Mouse (Mus musculus) olfactory bulb, adult 2 months (tissue): ENCODE measurements at regions not wholly inside any gene's neighbourhood (a gene's known extent, or its start where the extent isn't known, plus 50 kb on each side); places are given as distances from the start of the nearest gene placed in this dataset.

Experiments used
- CTCF ChIP-seq: fragments of 200-500 bp; IDR thresholded peaks from 2 replicates; pipeline ENCODE4 v1.5.1; 2012; ENCODE audit warnings: low read depth, mild to moderate bottlenecking, low read length, moderate library complexity; ENCODE audit not compliant: insufficient read depth
- POLR2A ChIP-seq: fragments of 200-500 bp; IDR thresholded peaks from 2 replicates; pipeline ENCODE4 v1.6.1; 2012; ENCODE audit warnings: mild to moderate bottlenecking, low read depth, low read length, moderate library complexity; ENCODE audit not compliant: insufficient read depth

DNA sequence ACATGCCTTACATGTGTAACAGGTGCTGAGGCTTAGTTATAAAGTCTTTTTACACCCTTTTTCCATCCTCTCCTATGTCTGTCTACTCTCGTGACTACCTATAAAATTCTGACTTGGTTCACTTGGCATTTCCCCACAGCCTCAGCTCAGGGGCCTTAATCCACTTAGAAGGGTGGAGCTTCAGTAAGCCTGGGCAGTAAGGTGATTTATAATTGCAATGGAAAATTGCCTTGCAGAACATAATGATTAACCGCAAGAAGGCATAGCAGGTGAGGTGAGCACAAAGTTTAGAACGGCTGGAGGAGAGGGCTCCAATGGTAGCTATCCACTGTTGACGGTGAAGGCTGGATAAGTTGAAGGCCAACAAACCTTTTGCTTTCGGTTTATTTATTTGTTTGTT lies 278.1 kb upstream of the Jarid2 start:
- TF ChIP-seq POLR2A (no peak), CTCF (no peak)
